Mouse (Mus musculus) left cerebral cortex, postnatal 14 days (tissue): ENCODE measurements around the gene Cdk17. TPM values are rescaled to one million over a fixed set of nuclear protein-coding genes. Genes with fewer than 3 reads are reported as not detected.

Source experiments
- DNase-seq, 2 experiments: peaks; one replicate each; pipeline ENCODE4 v3.0.0; 2021 to 2022; ENCODE audit warnings: low spot score in 2 of 2, mixed read lengths in 1 of 2
- intact Hi-C: fragments of 180-260 bp; cut with DNase I; formaldehyde crosslinking; loops from one replicate; pipeline ENCODE4 v1.15.1; 2025
- total RNA-seq, 2 experiments: library from RNA; stranded (reverse); gene quantifications; 2 replicates each; pipeline ENCODE4 v1.2.3; 2021

Gene Cdk17
- total RNA-seq, 2 experiments from 2014 or later, result 189 to 193 TPM

DNA sequence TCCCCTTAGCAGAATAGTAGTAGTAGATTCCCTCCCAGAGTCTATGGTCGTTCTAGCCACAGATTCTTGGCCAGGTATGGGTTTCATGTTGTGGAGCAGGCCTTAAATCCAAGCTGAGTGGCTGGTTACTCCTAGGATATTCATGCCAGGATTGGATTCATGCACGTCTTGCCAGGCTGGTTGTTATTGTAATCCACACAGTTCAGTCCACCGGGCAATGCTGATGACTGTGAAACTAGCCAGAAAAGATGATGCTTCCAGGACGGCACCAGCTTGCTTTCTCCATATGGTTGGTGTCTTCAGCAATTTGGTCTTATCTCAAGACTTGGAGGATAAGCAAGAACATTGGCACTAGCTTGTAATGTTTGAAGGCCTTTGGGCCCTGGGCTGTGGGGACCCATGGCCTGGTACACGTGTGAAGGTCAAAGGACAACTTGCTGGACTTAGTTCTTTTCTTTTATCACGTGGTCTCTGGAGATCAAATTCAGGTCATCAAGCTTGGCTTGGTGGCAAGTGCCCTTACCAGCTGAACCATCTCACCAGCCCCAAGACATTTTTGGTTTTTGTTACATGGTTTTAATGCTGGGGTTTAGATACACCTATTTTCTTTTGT is 41.3 kb downstream of the Cdk17 start:
- no peak for DNase-seq
- intact Hi-C loops, result no loop called here

DNA sequence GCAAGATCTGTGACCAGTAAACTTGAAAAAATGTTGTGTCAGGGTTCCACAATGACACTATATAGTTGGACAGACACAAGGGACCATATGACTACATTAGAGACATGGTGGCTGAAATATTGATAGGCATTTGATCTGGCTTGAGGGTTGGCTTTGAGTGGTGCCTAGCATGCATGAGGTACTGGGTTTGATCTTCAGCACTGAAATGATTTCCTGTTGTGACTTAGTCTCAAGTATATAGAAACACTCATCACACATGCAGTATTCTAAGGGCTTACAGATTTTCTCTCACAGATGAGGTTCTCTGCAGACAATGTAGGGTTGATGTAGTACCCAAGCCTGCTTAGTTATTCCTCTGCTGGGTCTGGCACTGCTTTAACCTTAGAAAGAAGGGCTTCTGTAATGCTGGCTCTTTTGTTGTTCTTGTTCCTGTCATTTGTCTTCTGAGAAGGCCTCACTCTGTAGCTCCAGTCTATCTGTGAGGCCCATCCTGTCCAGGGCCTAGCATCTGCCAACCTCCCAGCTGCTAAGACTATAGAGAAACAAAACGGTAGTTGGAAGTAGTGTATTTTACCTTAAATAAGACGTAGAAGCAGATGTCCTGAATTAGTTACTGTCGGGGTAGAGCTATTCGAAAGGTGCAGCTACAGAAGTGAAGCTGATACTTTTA is 44.7 kb downstream of the Cdk17 start:
- DNase-seq, result no peak
- intact Hi-C loops, result no loop called here

DNA sequence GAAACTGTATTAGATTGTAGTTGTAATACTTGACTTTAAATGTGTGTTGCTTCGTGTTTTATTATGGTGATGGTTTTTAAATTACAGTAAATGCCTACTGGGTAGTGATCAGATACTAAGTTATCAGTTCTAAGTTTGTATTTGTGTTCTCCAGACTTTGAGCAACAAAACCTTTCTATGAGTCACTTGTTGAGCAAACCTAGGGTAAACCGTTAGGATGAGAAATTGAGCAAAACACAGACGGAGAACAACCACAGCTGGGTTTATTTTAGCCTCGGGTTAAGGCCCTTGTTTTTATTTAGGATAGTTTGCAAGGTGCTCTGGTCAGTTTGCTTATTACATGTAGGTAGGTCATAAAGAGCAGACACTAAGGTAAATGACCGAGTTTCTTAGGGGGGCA is 46.5 kb downstream of the Cdk17 start:
- intact Hi-C loops, result no loop called here
- no peak for DNase-seq

DNA sequence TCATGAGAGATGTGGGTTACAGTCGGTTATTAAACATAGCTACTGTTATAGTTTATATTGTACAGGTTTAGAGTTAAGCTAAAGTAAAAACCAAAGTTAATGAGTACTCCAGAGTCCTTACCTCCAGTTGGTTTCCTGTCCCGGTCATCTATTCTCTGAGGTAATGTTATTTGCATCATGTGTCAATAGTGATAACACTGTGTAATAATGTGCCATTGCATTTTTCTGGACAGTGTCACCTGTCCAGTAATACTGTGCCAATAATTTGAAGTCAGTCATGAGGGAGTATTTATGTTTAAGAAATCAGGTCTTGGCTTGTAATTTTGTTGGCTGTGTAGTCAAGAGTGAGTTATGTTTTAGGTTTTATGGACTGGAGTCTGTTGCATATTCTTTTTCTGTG is 52.0 kb downstream of the Cdk17 start:
- intact Hi-C loops, result loop anchor here (5.0 kb wide), 1 partner anchor 50 kb away; the partner anchor contains the start of gene Cdk17
- no peak for DNase-seq

DNA sequence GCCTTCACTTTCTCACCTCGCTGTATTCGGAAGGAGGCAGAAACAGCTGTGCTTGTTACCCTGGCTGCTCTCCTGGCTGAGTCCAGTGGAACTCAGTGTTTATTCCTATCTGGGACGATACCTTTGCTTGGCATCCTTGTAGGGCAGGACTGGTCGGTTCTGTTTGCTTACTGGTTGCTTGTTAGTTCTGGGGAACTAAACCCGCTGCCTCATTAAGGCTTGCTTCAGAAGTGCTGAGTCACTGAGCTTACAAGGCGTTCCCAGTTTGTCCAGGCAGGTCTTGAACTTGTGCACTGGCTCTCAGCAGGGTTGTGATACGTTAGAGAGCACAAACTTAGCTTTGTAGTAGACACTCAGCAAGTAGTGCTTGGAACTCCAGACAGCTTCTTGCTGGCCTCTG is 52.7 kb downstream of the Cdk17 start:
- no peak for DNase-seq
- intact Hi-C loops, result loop anchor here (5.0 kb wide), 1 partner anchor 51 kb away; the partner anchor contains the start of gene Cdk17

DNA sequence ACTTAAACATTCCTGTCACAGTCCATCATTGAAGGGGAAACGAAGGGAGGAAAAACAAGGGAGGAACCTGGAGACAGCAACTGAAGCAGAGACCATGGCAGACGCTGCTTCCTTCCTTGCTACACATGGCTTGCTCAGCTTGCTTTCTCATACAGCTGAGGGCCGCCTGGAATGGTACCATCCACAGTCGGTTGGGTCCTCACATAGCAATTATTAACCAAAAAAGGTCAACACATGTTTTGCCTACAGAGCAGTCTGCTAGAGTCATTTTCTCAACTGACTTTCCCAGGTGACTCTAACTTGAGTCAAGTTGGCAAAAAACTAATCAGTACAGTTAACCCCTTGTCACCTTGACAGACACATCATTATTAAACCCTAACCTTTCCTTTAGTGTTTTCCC is 53.6 kb downstream of the Cdk17 start:
- no peak for DNase-seq
- intact Hi-C loops, result loop anchor here (5.0 kb wide), 1 partner anchor 52 kb away; the partner anchor contains the start of gene Cdk17

DNA sequence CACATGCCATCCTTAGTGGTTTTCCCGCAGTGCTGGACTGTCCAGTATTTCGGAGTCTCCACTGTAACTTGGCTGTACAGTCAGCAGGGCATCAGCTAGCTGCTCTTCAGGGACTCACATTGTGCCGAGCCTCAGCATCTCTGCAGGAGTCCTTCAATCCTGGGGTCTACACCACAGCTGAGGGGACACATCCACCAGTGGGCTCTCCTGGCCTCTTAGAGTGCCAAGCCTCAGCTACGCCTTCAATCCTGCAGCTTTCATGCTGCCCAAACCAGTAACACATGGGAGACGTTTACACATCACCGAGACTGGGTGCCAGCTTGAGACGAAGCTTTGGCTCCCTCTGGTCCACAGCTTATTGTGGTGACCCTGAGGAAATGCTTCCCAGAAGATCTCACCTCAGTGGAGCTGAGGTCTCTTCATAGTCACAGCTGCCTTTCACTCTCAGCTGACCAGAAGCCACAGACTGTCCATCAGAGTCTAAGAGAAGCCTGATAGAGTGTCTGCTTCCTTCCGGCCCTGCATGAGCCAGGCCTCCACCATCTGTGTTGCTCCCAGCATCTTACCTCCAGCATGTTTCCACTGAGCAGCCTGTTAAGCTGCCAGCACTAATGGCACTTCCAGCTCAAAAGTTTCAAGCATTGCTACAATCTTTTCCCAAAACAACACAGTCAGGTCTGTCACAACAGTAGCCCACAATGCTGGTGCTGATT is 54.5 kb downstream of the Cdk17 start:
- intact Hi-C loops, result no loop called here

DNA sequence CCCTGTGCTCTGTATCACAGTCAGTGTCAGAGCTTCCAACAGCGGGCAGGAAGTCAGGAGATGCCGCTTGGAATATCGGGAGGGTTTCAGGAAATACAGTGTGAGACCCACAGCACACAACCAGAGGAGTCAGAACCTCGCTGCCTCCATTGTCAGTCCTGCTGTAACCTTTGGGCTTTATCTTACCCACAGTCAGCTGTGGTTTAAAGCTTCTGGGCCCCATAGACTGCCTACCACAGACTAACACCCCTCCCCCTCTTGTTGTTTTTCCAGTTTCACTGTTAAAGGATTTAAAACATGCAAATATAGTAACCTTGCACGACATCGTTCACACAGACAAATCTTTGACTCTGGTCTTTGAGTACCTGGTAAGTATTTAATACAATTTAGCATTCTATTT is 65.1 kb downstream of the Cdk17 start:
- intact Hi-C loops, result no loop called here
- no peak for DNase-seq

More for the DNA sequence above, 54.5 kb downstream of the Cdk17 start:
- no peak for DNase-seq

DNA sequence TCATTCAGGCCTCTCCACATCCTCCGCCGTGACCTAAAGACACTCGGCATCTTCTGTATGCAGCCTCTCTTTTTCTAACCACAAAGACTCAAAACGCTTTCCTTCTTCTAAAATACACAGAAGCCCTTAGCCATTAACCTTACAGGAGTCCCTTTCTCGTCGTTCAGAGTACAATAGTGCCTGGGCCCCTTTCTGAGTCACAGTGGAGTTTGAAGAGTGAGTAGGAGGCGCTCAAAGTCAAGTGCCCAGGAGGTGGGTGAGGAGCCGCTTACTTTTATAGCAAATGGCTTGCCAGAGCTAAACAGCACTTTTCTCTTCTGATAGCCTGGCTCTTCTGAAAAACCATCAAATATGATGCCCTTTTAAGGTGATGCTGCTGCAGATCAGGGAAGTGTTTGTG is 67.2 kb downstream of the Cdk17 start:
- DNase-seq, result no peak

DNA sequence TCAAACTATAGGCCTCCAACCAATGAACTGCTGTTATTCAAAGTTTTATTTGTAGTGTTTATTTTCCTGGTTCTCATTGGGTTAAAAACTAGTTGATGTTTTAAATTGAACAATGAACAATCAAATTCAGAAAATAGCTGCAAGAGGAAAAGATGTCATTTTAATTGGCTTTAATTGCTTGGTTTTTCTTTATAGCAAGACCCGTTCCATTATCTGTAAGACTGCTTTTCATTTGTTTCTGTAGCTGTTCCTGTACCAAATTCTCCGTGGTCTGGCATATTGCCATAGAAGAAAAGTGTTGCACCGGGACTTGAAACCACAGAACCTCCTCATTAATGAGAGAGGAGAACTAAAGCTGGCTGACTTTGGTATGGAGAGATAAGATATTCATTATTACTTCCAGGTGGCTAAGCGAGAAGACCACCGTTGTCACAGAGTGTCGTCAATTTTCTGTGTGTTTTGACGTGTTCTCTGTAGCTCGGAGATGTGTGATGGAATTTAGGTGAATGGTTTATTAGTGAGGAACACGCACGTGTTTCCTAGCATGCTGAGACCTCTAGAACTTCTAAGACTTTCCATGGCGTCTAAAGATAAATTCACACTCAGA is 67.8 kb downstream of the Cdk17 start:
- intact Hi-C loops, result no loop called here

More for the DNA sequence above, 67.2 kb downstream of the Cdk17 start:
- intact Hi-C loops, result no loop called here

DNA sequence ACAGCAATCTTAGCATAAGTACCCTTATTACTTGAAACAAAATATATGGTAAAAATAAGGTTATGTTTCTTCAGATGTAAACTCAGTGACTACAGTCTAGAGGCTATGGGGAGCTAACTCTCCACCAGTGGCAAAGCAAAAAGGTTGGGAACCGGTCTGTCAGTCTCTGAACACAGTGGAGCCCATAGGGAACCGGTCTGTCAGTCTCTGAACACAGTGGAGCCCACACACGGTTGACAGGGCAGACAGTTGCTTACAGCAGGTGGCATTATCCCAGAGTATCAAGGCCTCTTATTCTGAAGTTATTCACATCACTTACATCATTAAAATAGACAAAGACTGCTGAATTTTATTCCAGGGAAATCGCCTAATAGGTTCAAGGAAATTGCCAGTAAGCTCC is 70.8 kb downstream of the Cdk17 start:
- no peak for DNase-seq
- intact Hi-C loops, result loop anchor here (10.0 kb wide), 1 partner anchor 1957 kb away; no protein-coding TSS in a partner anchor

More for the DNA sequence above, 67.8 kb downstream of the Cdk17 start:
- DNase-seq, result no peak

DNA sequence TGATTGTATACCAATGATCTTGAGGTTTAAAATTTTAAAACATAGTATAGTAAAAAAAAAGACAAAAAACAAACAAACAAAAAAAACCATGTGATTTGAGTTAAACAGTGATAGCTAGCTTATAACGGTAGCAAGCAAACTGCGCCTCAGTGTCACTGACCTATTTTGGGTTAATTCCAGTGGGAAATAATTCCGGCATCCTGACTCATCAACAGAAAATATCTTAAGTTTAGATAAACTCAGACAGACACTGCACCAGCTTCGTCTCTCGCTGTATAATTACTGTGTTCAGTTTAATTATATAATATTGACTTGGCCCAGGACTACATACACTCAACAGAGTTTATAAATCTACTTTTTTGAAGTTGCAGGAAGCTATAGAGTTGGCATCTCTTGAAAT is 71.2 kb downstream of the Cdk17 start:
- intact Hi-C loops, result loop anchor here (10.0 kb wide), 1 partner anchor 1957 kb away; no protein-coding TSS in a partner anchor
- no peak for DNase-seq

DNA sequence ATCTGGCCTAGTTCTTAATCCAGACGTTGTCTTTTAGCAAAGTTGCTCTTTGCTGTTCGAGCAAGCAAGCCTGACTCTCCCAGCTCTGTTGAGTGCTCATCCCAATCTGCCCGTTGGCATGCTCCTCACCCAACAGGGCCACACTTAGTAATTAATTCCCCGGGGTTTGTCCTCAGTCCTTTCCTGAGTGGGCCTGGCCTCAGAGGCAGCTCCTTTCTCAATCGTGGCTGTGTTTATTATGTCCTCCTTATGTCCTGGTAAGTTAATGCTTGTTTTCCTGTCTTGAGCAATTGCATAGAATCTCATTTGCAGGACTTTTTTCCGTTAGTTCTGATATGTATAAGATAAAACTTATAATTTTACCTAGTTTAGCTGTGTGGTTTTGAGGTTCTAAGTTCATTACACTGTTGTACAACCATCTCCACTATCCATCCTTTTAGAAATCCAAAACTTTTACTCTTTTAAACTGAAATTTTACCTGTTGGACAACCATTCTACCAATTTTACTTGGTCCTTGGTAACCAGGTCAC is 73.1 kb downstream of the Cdk17 start:
- intact Hi-C loops, result loop anchor here (10.0 kb wide), 1 partner anchor 1959 kb away; no protein-coding TSS in a partner anchor
- DNase-seq, result no peak

DNA sequence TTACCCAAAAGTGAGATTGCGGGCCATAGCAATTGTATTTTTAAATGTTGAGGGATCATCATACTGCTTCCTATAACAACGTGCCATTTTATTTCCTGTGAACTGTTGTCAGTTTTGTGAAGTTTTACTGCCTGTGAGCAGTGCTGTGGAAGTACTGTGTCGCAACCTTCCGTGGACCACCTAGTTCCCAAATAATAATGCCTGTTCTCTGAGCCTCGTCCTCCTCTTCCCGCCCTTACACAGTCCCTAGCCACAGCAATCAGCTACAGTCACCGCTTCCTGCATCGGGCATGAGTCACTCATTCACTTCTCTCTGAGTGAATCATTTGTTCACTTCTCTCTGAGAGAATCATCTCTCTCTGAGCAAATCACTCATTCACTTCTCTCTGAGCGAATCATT is 74.0 kb downstream of the Cdk17 start:
- intact Hi-C loops, result loop anchor here (10.0 kb wide), 1 partner anchor 1960 kb away; no protein-coding TSS in a partner anchor
- no peak for DNase-seq

DNA sequence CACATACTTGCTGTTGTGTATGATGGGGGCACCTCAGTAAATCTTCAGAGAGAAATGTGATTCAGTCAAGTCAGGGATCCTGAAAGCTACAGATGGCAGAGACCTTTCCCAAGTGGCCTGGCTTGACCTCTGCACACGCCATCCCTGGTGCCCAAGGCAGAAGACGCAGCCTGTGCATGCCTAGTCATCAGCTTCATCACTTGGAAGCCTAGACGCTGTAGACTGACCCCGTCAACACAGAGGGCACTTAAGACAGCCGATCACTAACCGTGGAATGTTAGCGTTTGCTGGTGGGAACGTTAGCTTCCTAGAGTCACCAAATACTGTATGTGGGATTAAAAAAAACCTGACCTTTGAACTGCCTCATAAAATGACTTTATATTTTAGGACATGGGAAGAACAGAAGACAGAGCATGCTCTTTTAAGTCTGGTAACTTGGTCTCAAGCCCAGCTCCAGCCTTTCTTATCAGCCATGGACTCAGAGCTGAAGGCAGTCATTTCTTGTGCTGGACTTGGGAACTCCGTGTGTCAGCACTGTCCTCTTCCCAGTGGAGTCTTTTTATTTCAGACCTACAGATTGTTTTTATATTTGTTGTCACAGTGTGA is 78.6 kb downstream of the Cdk17 start:
- intact Hi-C loops, result loop anchor here (10.0 kb wide), 1 partner anchor 1965 kb away; no protein-coding TSS in a partner anchor
- no peak for DNase-seq

DNA sequence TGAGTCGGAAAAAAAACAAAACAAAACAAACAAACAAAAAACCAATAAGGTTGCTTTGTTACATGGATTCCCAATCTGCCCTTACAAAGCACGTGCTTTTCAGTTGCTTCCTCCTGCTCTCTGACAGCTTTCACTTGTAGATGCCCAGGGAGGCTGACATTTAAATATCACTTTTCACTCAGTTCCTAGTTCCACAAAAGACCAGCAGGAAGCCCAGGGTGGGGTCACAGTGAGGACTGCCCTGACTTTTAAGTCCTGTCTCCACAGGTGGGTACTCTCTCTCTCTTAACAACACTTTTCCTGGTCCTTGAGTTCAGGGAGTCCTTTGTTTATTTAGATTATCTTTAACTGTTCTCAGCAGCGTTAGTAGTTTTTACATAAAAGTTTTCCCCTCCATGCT is 81.5 kb downstream of the Cdk17 start:
- intact Hi-C loops, result no loop called here

DNA sequence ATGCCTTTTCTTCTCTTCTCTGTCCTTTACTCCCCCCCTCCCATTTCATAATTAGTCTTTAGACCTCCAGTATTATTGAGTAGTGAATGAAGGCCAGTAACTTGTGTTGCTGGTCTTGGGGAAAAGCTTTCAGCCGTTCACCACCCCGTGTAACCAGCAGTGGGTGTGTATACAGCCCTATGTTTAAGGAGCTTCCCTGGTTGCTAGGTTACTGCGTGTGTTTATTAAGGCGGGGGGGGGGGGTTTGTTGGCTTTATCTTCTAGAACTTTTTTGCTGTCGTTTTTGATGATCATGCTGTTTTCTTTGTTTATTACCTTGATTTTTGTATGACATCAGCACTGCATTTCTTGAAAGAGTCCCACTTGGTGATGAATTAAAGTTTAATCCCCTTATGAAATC is 82.2 kb downstream of the Cdk17 start:
- intact Hi-C loops, result no loop called here
- DNase-seq, result no peak

More for the DNA sequence above, 81.5 kb downstream of the Cdk17 start:
- no peak for DNase-seq

DNA sequence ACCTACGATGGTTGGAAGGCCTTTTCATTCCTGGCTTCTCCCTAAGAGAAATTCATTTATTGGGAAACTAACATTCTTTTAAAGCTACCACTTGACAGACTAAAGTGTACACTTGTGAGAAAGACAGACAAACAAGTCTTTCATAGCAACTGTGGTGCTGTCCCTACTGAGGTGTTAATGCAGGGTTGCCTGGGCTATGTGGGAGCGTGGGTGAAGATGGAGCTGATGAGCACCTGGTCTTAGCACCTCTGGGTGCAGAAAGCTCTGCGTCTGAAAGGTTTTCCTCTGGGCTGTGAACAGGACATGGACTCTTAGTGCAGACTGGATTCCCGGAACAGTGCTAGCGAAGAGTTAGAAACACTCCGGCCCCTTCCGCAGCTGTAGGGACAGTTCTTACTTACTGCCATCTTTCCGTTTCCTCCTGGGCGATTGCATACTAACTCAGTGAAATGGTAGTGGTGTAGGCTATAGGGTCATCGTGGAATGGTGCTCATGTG is 83.6 kb downstream of the Cdk17 start:
- intact Hi-C loops, result no loop called here
- DNase-seq, result no peak
